Mouse (Mus musculus) forebrain, embryonic 11.5 days (tissue): ENCODE measurements around the gene Orc3. TPM values are rescaled to one million over a fixed set of nuclear protein-coding genes. Genes with fewer than 3 reads are reported as not detected.
A peak's percentile ranks its signal among the peaks of the same experiment; 100 is the strongest.

Source experiments
- ATAC-seq: fragments of 200-750 bp; cut with Nextera tagmentation; replicated peaks from 2 replicates; pipeline ENCODE4 v1.8.0; 2017; ENCODE audit warnings: moderate TSS enrichment; ENCODE audit not compliant: low FRiP score
- DNase-seq: peaks from one replicate; pipeline ENCODE4 v3.0.0-alpha.2; 2017; ENCODE audit warnings: low spot score
- H3K27ac ChIP-seq: fragments of 300-500 bp; sonication (generic); 2 replicates; pipeline ENCODE4 v1.5.1; 2014; ENCODE audit warnings: low read depth, low read length
- H3K27me3 ChIP-seq: fragments of 300-500 bp; sonication (generic); 2 replicates; pipeline ENCODE4 v1.6.1; 2014; ENCODE audit warnings: mild to moderate bottlenecking, low read length, mixed read lengths; ENCODE audit not compliant: control insufficient read depth, insufficient read depth
- H3K36me3 ChIP-seq: fragments of 300-500 bp; sonication (generic); 2 replicates; pipeline ENCODE4 v1.6.1; 2014; ENCODE audit warnings: mild to moderate bottlenecking, low read length, moderate library complexity, mixed read lengths; ENCODE audit not compliant: control insufficient read depth, insufficient read depth
- H3K4me1 ChIP-seq: fragments of 300-500 bp; sonication (generic); replicated peaks from 2 replicates; pipeline ENCODE4 v1.6.1; 2014; ENCODE audit warnings: low read length, mixed read lengths; ENCODE audit not compliant: control insufficient read depth, insufficient read depth
- H3K4me2 ChIP-seq: fragments of 300-500 bp; sonication (generic); 2 replicates; pipeline ENCODE4 v1.6.1; 2014; ENCODE audit warnings: low read depth, mild to moderate bottlenecking, low read length, moderate library complexity, mixed read lengths; ENCODE audit not compliant: severe bottlenecking
- H3K4me3 ChIP-seq: fragments of 300-500 bp; sonication (generic); 2 replicates; pipeline ENCODE4 v1.5.1; 2014; ENCODE audit warnings: low read depth, low read length
- H3K9ac ChIP-seq: fragments of 300-500 bp; sonication (generic); 2 replicates; pipeline ENCODE4 v1.6.1; 2014; ENCODE audit warnings: low read length
- H3K9me3 ChIP-seq: fragments of 300-500 bp; sonication (generic); 2 replicates; pipeline ENCODE4 v1.6.1; 2016; ENCODE audit warnings: low read length, mixed read lengths; ENCODE audit not compliant: control insufficient read depth
- WGBS: fragments of 180-500 bp; shearing (Covaris S2); extraction: QIAGEN DNeasy Blood & Tissue Kit; methylation state at CpG from one replicate; pipeline ENCODE4 v1.1.7; 2014; 5-methylcytosine and 5-hydroxymethylcytosine counted together
- polyA plus RNA-seq: library from polyadenylated mRNA; unstranded; fragments of >200 nt; fragmentation: Nextera tagmentation; extraction: Ambion mirVana; gene quantifications from 2 replicates; pipeline ENCODE4 v1.2.1, GENCODE M21; 2014

The Orc3 gene
- polyA plus RNA-seq, 1 experiment from 2014 or later, result 133 TPM

GRCm38 (mm10) chr4:34550748-34551097 lies 64.0 kb downstream of the Orc3 start, which contains the start of gene Akirin2:
Gene Akirin2, plus strand, starts transcription at chr4:34550937.
- Histone ChIP-seq H3K27me3 (no peaks in the 10 kb centered on the region), H3K4me1 (peaks cover 5% of the 10 kb centered on the region; the same call in 1 of the 2 replicates), H3K9me3 (no peaks in the 10 kb centered on the region), H3K36me3 (no peaks in the 10 kb centered on the region), H3K4me3 (peak within 1 kb of the TSS; percentile 97), H3K4me2 (peak within 1 kb of the TSS; percentile 64), H3K9ac (peak within 1 kb of the TSS; percentile 96), H3K27ac (peak within 1 kb of the TSS; percentile 79)
- DNase-seq (no peak), ATAC-seq (no peak; the same call in 1 of the 2 replicates)
- WGBS, result under 1% methylated on average over 41 of the region's 53 CpGs

DNA sequence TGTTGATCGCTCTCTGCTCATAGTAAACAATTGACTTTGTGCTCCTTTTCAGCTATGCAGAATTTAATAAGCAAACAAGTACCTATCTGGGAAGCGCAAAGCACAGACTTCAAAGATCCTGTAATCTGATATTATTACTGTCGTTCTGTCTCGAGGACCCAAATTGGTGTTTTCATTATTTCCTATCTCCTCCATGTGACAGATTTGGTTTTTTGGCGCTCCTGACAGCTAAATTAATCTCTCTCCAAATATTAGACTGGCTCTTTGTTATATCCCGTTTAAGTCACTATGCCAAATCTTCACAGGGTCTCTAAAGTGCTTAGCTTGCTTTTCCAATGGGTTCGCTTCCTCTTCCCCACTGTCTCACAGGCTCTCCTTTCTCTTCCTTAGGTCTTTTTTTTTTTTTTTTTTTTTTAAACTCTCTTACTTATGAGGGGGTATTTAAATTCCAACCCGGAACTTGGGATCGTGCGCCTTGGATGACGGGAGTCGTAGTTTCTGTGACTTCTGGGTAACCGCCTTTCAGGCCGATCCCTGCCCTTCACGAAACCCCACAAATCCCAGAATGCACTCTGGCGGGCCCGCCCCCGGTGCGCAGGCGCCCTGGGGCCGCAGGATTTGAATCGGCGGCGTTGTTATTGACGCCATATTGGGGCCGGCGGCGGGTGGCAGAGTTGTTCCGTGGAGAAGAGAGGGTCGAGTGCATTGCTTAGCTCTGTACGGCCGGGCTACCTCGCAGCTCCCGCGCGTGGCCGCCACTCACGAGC lies 64.6 kb downstream of the Orc3 start:
- H3K4me2 ChIP-seq, result peak overlapping the region; percentile 55
- peak overlapping the region; percentile 97 for H3K4me3 ChIP-seq
- H3K4me1 ChIP-seq, result peaks cover 5% of the 10 kb centered on the region; the same call in 1 of the 2 replicates
- ATAC-seq (peak; percentile 93), DNase-seq (peak; percentile 97)
- no peaks in the 10 kb centered on the region for H3K36me3 ChIP-seq
- H3K9me3 ChIP-seq, result no peaks in the 10 kb centered on the region
- H3K27ac ChIP-seq, result peak overlapping the region; percentile 79
- H3K9ac ChIP-seq, result peak overlapping the region; percentile 96
- WGBS, result 3% methylated on average over 38 of the region's 38 CpGs
- no peaks in the 10 kb centered on the region for H3K27me3 ChIP-seq

GRCm38 (mm10) chr4:34529941-34530340 lies 84.8 kb downstream of the Orc3 start:
- no peak overlapping the region for H3K27ac ChIP-seq
- 85% methylated on average over 6 of the region's 6 CpGs for WGBS

GRCm38 (mm10) chr4:34529379-34529778 lies 85.4 kb downstream of the Orc3 start:
- DNase-seq (no peak), ATAC-seq (no peak)
- Histone ChIP-seq H3K36me3 (no peaks in the 10 kb centered on the region), H3K27ac (no peak overlapping the region), H3K4me3 (no peak overlapping the region), H3K4me1 (no peaks in the 10 kb centered on the region), H3K4me2 (no peak overlapping the region), H3K9ac (no peak overlapping the region), H3K27me3 (no peaks in the 10 kb centered on the region), H3K9me3 (no peaks in the 10 kb centered on the region)
- 88% methylated on average over 4 of the region's 4 CpGs for WGBS

More at GRCm38 (mm10) chr4:34529941-34530340, 84.8 kb downstream of the Orc3 start:
- Histone ChIP-seq H3K4me2 (no peak overlapping the region), H3K9me3 (no peaks in the 10 kb centered on the region), H3K4me1 (no peaks in the 10 kb centered on the region), H3K4me3 (no peak overlapping the region), H3K27me3 (no peaks in the 10 kb centered on the region), H3K9ac (no peak overlapping the region), H3K36me3 (no peaks in the 10 kb centered on the region)
- no peak for ATAC-seq
- no peak for DNase-seq

DNA sequence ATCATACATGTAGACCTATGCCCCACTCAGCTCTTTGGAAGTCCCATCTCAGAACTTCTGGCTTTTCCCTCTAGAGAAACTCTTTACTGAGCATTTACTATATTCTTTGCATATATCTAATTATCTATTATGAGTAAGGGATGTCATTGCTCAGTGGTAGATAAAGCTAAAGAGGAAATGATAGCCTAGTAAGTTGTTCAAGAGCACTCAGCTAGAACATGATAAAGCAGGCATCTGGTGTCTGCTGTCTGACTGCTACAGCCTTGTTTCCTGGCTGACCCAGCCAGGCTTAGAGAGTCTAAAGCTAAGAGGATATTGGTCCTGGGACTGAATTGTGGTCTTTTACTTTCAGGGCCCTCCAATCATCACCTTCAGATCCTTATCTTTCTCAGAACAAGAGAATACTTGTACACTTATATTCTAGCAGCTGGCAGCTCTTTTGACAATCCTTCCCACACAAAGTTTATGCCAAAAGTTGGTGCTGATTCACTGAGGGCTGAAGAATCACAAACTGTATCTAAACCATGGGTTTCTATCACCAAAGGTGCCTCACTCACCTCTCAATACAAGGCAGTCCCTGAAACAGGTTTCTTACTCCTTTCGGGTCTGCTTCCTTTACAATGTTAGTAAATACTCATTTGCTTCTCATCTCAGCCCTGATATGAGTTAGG lies 86.2 kb downstream of the Orc3 start:
- H3K4me2 ChIP-seq, result no peak overlapping the region
- no peak overlapping the region for H3K9ac ChIP-seq
- no peaks in the 10 kb centered on the region for H3K36me3 ChIP-seq
- no peaks in the 10 kb centered on the region for H3K27me3 ChIP-seq
- DNase-seq (no peak), ATAC-seq (no peak)
- WGBS, result 88% methylated on average over 1 of the region's 1 CpGs
- no peaks in the 10 kb centered on the region for H3K4me1 ChIP-seq
- H3K27ac ChIP-seq, result no peak overlapping the region
- no peaks in the 10 kb centered on the region for H3K9me3 ChIP-seq
- H3K4me3 ChIP-seq, result no peak overlapping the region

- H3K4me1 ChIP-seq, result no peaks in the 10 kb centered on the region
- H3K27ac ChIP-seq, result no peak overlapping the region
- DNase-seq (no peak), ATAC-seq (no peak)
- no peaks in the 10 kb centered on the region for H3K27me3 ChIP-seq
- no peak overlapping the region for H3K4me3 ChIP-seq
- WGBS, result 87% methylated on average over 3 of the region's 3 CpGs
- H3K9me3 ChIP-seq, result no peaks in the 10 kb centered on the region
- H3K4me2 ChIP-seq, result no peak overlapping the region
- H3K9ac ChIP-seq, result no peak overlapping the region
- no peaks in the 10 kb centered on the region for H3K36me3 ChIP-seq
These were observed 88.0 kb downstream of the Orc3 start for GRCm38 (mm10) chr4:34526771-34527170.

DNA sequence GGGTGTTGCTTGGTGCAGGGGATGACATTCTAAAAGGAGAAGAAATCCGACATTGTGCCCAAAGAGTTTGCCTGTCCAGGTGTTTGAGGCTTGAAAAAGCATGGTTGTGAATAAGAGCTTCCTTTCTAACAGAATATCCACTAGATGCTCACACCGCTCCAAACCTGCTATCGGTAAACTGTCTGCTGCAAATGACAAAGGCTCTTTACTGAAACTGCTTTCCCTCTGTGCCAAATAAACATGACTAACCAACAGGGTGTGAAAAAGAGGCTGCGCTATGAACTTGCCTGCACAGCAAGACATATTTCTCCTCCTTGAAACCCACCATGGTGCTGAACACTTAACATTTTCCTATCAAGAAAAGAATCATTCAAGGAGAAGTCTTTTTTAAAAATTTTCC lies 91.2 kb downstream of the Orc3 start:
- no peak overlapping the region for H3K9ac ChIP-seq
- H3K36me3 ChIP-seq, result no peaks in the 10 kb centered on the region
- no peak overlapping the region for H3K4me2 ChIP-seq
- H3K4me3 ChIP-seq, result no peak overlapping the region
- H3K9me3 ChIP-seq, result no peaks in the 10 kb centered on the region
- no peak for DNase-seq
- H3K27me3 ChIP-seq, result no peaks in the 10 kb centered on the region
- ATAC-seq, result no peak
- WGBS, result 90% methylated on average over 4 of the region's 4 CpGs
- no peaks in the 10 kb centered on the region for H3K4me1 ChIP-seq
- H3K27ac ChIP-seq, result no peak overlapping the region

DNA sequence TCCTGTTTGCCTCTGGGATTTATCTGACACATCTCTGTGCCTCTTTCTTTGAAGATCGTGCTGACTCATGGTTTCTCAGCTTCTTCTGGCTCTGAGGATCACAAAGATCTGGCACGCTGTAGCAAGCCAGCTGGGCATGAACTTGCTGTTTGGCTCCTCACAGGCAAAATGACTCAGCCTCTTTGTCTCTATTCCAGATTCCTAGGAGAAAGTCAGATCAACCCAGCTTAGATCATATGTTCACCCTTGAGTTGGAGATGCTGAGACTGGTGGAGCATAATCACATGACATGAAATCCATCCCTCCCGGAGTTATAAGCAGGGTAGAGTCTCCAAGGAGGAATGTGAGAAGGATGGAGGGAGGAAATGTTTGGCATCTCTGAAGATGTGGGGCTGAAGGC lies 91.9 kb downstream of the Orc3 start:
- DNase-seq (no peak), ATAC-seq (no peak)
- no peak overlapping the region for H3K27ac ChIP-seq
- no peak overlapping the region for H3K9ac ChIP-seq
- H3K36me3 ChIP-seq, result no peaks in the 10 kb centered on the region
- H3K27me3 ChIP-seq, result no peaks in the 10 kb centered on the region
- 94% methylated on average over 3 of the region's 3 CpGs for WGBS
- no peak overlapping the region for H3K4me2 ChIP-seq
- H3K4me3 ChIP-seq, result no peak overlapping the region
- H3K9me3 ChIP-seq, result no peaks in the 10 kb centered on the region
- H3K4me1 ChIP-seq, result no peaks in the 10 kb centered on the region
